Mouse (Mus musculus) midbrain, embryonic 14.5 days (tissue): Measurements from ENCODE around the gene Stard7. TPM values are rescaled to one million over a fixed set of nuclear protein-coding genes. Genes with fewer than 3 reads are reported as not detected.
"Not testable (repeated sequence)": the region's sequence is repeated elsewhere in the genome, so short reads cannot be mapped to it uniquely, and the experiment has no call there.

Experiments
- ATAC-seq: fragments of 200-750 bp; cut with Nextera tagmentation; 2 replicates; pipeline ENCODE4 v1.8.0; 2017; ENCODE audit warnings: moderate number of reproducible peaks, moderate library complexity; ENCODE audit not compliant: low FRiP score, low TSS enrichment
- DNase-seq: peaks from one replicate; pipeline ENCODE4 v3.0.0-alpha.2; 2015
- H3K27ac ChIP-seq: fragments of 300-500 bp; sonication (generic); replicated peaks from 2 replicates; pipeline ENCODE4 v1.5.1; 2014; ENCODE audit warnings: mild to moderate bottlenecking, low read depth, low read length, moderate library complexity
- H3K27me3 ChIP-seq: fragments of 300-500 bp; sonication (generic); 2 replicates; pipeline ENCODE4 v1.6.1; 2014; ENCODE audit warnings: low read length, control low read depth, mixed read lengths; ENCODE audit not compliant: control insufficient read depth, insufficient read depth
- H3K36me3 ChIP-seq: fragments of 300-500 bp; sonication (generic); 2 replicates; pipeline ENCODE4 v1.6.1; 2014; ENCODE audit warnings: low read length, control low read depth; ENCODE audit not compliant: control insufficient read depth, insufficient read depth
- H3K4me1 ChIP-seq: fragments of 300-500 bp; sonication (generic); 2 replicates; pipeline ENCODE4 v1.6.1; 2014; ENCODE audit warnings: mild to moderate bottlenecking, antibody characterized with exemption, low read length, control low read depth; ENCODE audit not compliant: control insufficient read depth, insufficient read depth
- H3K4me2 ChIP-seq: fragments of 300-500 bp; sonication (generic); 2 replicates; pipeline ENCODE4 v1.6.1; 2014; ENCODE audit warnings: mild to moderate bottlenecking, low read length, moderate library complexity
- H3K4me3 ChIP-seq: fragments of 300-500 bp; sonication (generic); replicated peaks from 2 replicates; pipeline ENCODE4 v1.5.1; 2014; ENCODE audit warnings: low read depth, low read length
- H3K9ac ChIP-seq: fragments of 300-500 bp; sonication (generic); replicated peaks from 2 replicates; pipeline ENCODE4 v1.6.1; 2014; ENCODE audit warnings: mild to moderate bottlenecking, low read length, moderate library complexity
- H3K9me3 ChIP-seq: fragments of 300-500 bp; sonication (generic); 2 replicates; pipeline ENCODE4 v1.6.1; 2016; ENCODE audit warnings: low read length, control low read depth, mixed read lengths; ENCODE audit not compliant: control insufficient read depth
- WGBS: fragments of 180-500 bp; shearing (Covaris S2); extraction: QIAGEN DNeasy Blood & Tissue Kit; methylation state at CpG from one replicate; pipeline ENCODE4 v1.1.7; 2014; 5-methylcytosine and 5-hydroxymethylcytosine counted together
- polyA plus RNA-seq: library from polyadenylated mRNA; unstranded; fragments of >200 nt; fragmentation: Nextera tagmentation; extraction: Ambion mirVana; gene quantifications from 2 replicates; pipeline ENCODE4 v1.2.1, GENCODE M21; 2014

Gene Stard7
- polyA plus RNA-seq, 1 experiment from 2014 or later: 113 TPM

GRCm38 (mm10) chr2:127271042-127271515 is 1.1 kb downstream of the Stard7 start:
- peaks cover 14% of the 10 kb centered on the region for H3K4me1 ChIP-seq
- H3K27me3 ChIP-seq: no peaks in the 10 kb centered on the region
- H3K27ac ChIP-seq: peak overlapping the region; percentile 91
- no peaks in the 10 kb centered on the region for H3K36me3 ChIP-seq
- ATAC-seq (no peak), DNase-seq (peak; percentile 50)
- H3K9me3 ChIP-seq: no peaks in the 10 kb centered on the region
- 12% methylated on average over 8 of the region's 8 CpGs for WGBS
- H3K9ac ChIP-seq: peak overlapping the region; percentile 86
- peak overlapping the region; percentile 80 for H3K4me2 ChIP-seq
- peak overlapping the region; percentile 99 for H3K4me3 ChIP-seq

GRCm38 (mm10) chr2:127272049-127272448 is 2.0 kb downstream of the Stard7 start:
- not testable (repeated sequence) for H3K27ac ChIP-seq, ATAC-seq, H3K36me3 ChIP-seq, DNase-seq, H3K27me3 ChIP-seq, H3K4me3 ChIP-seq, H3K9ac ChIP-seq, H3K9me3 ChIP-seq
- WGBS: 97% methylated on average over 4 of the region's 4 CpGs
- H3K4me2 ChIP-seq: peak overlapping the region; percentile 80
- H3K4me1 ChIP-seq: peaks cover 14% of the 10 kb centered on the region

- Histone ChIP-seq H3K4me1 (peaks cover 14% of the 10 kb centered on the region), H3K9ac (no peak overlapping the region), H3K36me3 (no peaks in the 10 kb centered on the region), H3K4me3 (no peak overlapping the region), H3K4me2 (no peak overlapping the region), H3K9me3 (no peaks in the 10 kb centered on the region), H3K27ac (no peak overlapping the region), H3K27me3 (no peaks in the 10 kb centered on the region)
- 97% methylated on average over 3 of the region's 3 CpGs for WGBS
- ATAC-seq (no peak), DNase-seq (no peak)
Observed at GRCm38 (mm10) chr2:127272806-127273205, 2.8 kb downstream of the Stard7 start.

GRCm38 (mm10) chr2:127274590-127274989 is 4.6 kb downstream of the Stard7 start:
- no peak overlapping the region for H3K27ac ChIP-seq
- ATAC-seq: no peak
- no peaks in the 10 kb centered on the region for H3K27me3 ChIP-seq
- DNase-seq: no peak
- H3K36me3 ChIP-seq: no peaks in the 10 kb centered on the region
- peaks cover 14% of the 10 kb centered on the region for H3K4me1 ChIP-seq
- H3K9ac ChIP-seq: no peak overlapping the region
- 92% methylated on average over 2 of the region's 2 CpGs for WGBS
- H3K4me2 ChIP-seq: no peak overlapping the region
- H3K9me3 ChIP-seq: no peaks in the 10 kb centered on the region
- no peak overlapping the region for H3K4me3 ChIP-seq

- Histone ChIP-seq H3K27ac (no peak overlapping the region), H3K4me3 (no peak overlapping the region), H3K4me2 (no peak overlapping the region), H3K9ac (no peak overlapping the region), H3K9me3 (no peaks in the 10 kb centered on the region), H3K27me3 (no peaks in the 10 kb centered on the region), H3K36me3 (no peaks in the 10 kb centered on the region), H3K4me1 (peaks cover 14% of the 10 kb centered on the region)
- ATAC-seq: no peak
- no peak for DNase-seq
- WGBS: 85% methylated on average over 5 of the region's 5 CpGs
Observed at GRCm38 (mm10) chr2:127275551-127276320, 5.7 kb downstream of the Stard7 start.

- H3K9ac ChIP-seq: no peak overlapping the region
- ATAC-seq (no peak), DNase-seq (no peak)
- no peaks in the 10 kb centered on the region for H3K36me3 ChIP-seq
- H3K4me1 ChIP-seq: 0 out of 2 replicates have a peak, but pooled peaks cover 6% of the 10 kb centered on the region
- H3K27ac ChIP-seq: no peak overlapping the region
- no peaks in the 10 kb centered on the region for H3K27me3 ChIP-seq
- H3K4me2 ChIP-seq: no peak overlapping the region
- no peak overlapping the region for H3K4me3 ChIP-seq
- no peaks in the 10 kb centered on the region for H3K9me3 ChIP-seq
Observed at GRCm38 (mm10) chr2:127278162-127278561, 8.1 kb downstream of the Stard7 start.

- H3K36me3 ChIP-seq: peaks cover 70% of the 10 kb centered on the region
- ATAC-seq: no peak
- WGBS: 89% methylated on average over 4 of the region's 4 CpGs
- no peaks in the 10 kb centered on the region for H3K4me1 ChIP-seq
- no peak for DNase-seq
- H3K9me3 ChIP-seq: no peaks in the 10 kb centered on the region
- no peaks in the 10 kb centered on the region for H3K27me3 ChIP-seq
- H3K4me3 ChIP-seq: no peak overlapping the region
- H3K4me2 ChIP-seq: no peak overlapping the region
- H3K9ac ChIP-seq: no peak overlapping the region
- no peak overlapping the region for H3K27ac ChIP-seq
Observed at GRCm38 (mm10) chr2:127292250-127292649, 22.2 kb downstream of the Stard7 start.

- no peak for ATAC-seq
- 98% methylated on average over 7 of the region's 7 CpGs for WGBS
- H3K9me3 ChIP-seq: no peaks in the 10 kb centered on the region
- H3K9ac ChIP-seq: no peak overlapping the region
- DNase-seq: no peak
- no peaks in the 10 kb centered on the region for H3K27me3 ChIP-seq
- peaks cover 86% of the 10 kb centered on the region for H3K36me3 ChIP-seq
- H3K4me3 ChIP-seq: no peak overlapping the region
- H3K27ac ChIP-seq: no peak overlapping the region
- H3K4me1 ChIP-seq: no peaks in the 10 kb centered on the region
- no peak overlapping the region for H3K4me2 ChIP-seq
Observed at GRCm38 (mm10) chr2:127297001-127297805, 27.2 kb downstream of the Stard7 start.
